Mouse (Mus musculus) adrenal gland, adult 18-20 months (tissue): ENCODE data around the gene Plpp7. TPM values are rescaled to one million over a fixed set of nuclear protein-coding genes. Genes with fewer than 3 reads are reported as not detected.
A peak's percentile ranks its signal among the peaks of the same experiment; 100 is the strongest.

Experiments used
- DNase-seq, 2 experiments: peaks; one replicate each; pipeline ENCODE4 v3.0.0; 2021 to 2022; ENCODE audit warnings: low spot score in 2 of 2
- total RNA-seq, 2 experiments: library from RNA; stranded (reverse); gene quantifications; 1 replicate in 1 of 2; 2 replicates in 1 of 2; pipeline ENCODE4 v1.2.3; 2021

The Plpp7 gene
- total RNA-seq, 2 experiments from 2014 or later: 5.4 to 6.6 TPM

DNA sequence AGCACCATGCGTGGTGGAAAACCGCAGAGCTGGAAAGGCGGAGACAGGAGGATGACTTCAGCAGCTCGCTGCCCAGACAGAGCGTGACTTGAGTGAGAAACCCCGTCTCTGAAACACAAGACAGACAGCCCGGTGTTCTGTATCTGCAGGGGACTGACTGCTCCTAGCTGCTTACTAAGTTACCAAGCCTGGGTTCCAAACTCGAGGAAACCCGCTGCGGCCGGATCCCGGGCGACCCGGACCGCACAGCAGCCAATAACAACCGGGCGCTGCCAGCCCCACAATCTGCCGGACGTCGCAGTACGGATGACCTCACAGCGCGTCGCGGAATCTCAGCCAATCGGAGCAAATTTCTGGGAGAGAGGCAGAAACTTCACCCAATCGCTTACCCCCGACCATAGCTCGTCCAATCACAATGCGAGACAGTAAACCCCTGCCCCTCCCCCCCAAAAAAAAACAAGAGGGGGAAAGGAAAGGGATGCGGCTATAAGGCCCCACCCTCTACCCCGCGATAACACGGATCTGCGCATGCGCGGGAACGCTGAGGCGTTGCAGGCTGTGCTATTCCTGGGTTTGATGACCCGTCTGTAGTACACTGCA is 42.4 kb downstream of the Plpp7 start:
- peak; percentile 94 to 95 for DNase-seq

DNA sequence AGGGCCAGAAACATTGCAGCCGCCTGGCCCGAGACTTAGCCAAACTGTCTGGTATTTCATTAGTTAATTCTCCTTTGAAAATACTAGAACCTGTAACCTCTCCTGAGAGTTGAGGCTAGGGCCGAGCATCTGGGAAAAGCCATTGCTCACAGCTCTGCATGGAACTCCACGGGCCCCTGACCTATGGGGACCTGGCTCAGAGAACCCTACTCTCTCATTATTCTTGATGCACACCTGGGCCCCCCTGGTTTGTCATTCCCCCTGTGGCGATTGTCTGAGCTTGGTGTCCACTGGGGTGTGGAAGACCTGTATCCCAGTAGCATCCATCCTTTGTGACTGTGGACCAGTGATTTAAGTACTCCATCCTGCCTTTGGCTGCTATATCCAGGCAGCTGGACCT is 44.0 kb downstream of the Plpp7 start:
- DNase-seq: no peak

GRCm38 (mm10) chr2:32140498-32140934 is 45.2 kb downstream of the Plpp7 start:
- DNase-seq: no peak

DNA sequence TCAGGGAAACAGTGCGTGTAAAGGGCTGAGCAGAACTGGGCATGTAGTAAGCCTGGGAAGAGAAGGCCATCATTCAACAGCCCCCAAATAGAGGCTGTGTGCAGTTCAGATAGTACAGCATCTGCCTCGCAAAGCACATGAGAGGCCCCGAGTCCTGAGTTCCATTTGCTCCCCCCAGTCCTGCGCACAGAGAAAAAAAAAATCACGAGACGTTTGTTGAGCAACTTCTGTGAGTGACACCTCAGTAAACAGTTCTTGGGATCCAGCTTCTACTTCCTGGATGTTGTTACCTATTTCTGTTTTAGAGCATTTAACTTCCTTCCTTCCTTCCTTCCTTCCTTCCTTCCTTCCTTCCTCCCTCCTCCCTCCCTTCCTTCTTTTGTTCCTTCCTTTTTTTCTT is 46.3 kb downstream of the Plpp7 start:
- no peak for DNase-seq

DNA sequence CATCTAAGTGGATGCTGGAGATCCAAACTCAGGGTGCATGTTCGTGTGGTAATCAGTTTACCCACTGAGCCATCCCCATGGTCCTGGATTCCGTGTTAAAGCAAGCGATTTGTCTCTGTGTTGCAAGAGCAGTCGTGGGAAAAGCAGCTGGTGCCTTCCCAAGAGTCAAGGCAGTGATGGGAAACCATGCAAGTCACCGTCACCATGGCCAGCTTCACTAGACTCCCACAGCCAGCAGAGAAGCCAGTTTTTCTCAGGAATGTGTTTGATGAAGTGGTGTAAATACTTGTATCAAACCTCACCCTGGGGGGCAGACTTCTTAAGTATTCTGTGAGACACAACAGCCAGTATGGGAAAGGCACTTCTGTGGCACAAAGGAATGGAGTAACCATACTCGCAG is 47.0 kb downstream of the Plpp7 start:
- no peak for DNase-seq

DNA sequence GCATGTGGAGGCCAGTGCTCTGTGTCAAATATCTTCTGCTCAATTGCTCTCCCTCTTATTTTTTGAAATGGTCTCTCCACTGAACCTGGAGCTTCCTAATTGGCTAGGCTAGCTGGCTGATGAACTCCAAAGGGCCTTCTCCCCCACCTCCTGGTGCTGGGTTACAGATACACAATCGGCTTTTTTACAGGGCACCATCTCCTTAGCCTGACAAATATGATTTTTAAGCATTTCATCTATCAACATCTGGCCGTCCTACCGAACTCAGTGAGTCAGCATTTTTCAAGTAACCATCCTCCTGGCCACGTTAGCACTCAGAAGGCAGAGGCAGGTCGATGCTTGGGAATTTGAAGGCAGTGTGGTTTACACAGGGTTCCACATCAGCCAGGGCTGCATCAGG is 49.3 kb downstream of the Plpp7 start:
- DNase-seq: no peak

- DNase-seq: no peak
These were observed 51.4 kb downstream of the Plpp7 start for GRCm38 (mm10) chr2:32146617-32147162.

- no peak for DNase-seq
These were observed 54.8 kb downstream of the Plpp7 start for GRCm38 (mm10) chr2:32150135-32150534.

- no peak for DNase-seq
These were observed 55.2 kb downstream of the Plpp7 start for GRCm38 (mm10) chr2:32150562-32150923.

DNA sequence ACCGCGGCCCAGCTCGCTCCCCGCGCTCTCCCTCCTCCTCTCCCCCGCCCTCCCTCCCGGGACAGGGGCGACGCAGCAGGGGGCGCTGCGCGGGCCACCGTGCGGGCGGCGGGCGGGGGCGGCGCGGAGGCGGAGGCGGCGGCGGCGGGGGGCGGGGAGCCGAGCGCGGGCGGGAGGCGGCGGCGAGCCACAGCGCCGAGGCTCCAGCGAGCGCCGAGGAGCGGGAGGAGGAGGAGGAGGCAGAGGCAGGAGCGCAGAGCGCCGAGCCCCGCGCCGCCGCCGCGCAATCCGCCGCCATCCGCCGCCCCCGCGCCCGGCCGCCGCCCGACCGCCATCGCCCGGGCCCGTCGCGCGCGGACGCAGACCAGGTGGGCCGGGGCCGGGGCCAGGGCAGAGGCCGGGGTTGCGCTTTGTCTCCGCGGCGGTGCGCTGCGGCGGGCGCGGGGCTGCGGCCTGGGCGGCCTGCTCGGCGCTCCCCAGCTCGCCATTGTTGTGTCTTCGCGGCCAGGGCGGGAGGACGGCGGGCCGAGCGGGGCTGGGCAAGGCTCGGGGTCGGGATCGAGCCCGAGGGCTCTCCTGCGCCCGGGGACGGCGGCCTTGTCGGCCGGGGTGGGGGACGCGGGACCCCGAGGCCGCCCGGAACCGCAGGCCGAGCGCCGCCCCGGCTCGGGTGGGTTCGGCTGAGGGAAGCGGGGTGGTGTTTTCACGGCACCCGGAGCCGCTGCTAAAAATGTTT is 55.8 kb downstream of the Plpp7 start, which contains the start of gene Prrc2b:
Gene Prrc2b (plus strand): TSS at position 159 of the 736 bp plus-strand sequence.
- peak; percentile 71 to 82 for DNase-seq

GRCm38 (mm10) chr2:32151660-32152366 is 56.5 kb downstream of the Plpp7 start:
- DNase-seq: no peak

- no peak for DNase-seq
These were observed 57.2 kb downstream of the Plpp7 start for GRCm38 (mm10) chr2:32152367-32153034.

DNA sequence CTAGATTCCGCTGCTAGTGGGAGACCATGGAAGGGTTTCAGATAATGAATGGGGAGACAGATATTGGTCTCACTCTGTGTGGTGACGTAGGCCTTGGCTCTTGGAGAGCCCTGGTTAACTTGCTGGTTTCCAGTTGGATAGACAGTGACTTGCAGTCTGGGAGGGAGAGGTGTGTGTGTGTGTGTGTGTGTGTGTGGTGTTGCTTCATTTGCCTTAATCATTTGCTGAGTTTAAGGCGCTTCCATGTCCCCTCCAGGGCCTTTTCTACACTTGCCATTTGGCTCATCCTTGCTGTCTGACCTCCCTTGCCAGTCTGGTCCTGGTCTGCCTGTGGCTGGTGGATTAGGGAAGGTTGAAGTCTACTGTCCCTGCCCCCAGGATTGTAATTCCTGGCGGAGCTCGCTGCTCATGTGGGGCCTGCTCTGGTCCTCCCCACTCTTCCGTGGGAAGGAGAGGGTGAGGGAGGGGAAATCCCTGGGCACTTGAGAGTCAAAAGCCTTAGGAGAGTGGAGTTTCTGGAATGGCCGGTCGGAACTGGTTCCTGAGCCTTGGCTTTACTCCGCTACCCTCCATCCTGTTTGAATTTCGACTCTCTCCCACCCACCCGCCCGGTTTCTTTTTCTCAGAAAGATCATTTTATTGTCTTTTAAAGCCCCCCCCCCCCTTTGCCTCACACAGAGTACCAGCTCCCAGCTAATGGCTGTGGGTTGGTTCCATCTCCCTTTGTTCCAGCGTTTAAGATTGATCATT is 57.9 kb downstream of the Plpp7 start:
- no peak for DNase-seq

GRCm38 (mm10) chr2:32153791-32154119 is 58.4 kb downstream of the Plpp7 start:
- DNase-seq: no peak

DNA sequence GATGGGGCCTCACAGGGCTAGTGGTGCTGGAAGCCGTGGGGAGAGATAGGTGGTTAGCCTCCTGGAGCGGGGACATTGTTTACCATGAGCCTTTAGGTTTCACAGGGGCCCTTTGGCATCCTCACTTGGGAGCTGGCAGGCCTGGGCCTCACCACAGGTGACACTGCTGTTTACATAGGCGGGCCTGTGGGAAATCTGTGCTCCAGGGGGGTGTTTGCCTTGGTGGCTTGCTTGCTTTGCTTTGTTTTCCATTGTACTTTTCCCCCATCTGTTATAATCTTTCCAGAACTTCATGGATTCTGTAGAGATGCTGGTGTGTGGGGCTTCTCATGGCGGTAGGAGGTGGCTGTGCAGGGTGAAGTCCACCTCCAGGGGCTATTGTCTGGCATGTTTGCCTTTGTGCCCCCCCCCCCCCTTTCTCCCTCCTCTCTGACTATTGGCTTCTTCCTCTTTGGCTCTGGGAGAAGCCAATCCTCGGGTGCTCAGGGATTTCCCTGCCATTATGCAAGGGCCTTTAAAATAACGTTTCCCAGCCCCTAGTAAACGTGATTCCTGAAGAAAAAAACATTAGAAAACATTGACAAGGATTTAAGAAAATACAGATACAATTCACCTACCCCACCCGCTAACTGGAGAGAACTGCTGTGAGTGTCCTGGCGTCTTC is 59.1 kb downstream of the Plpp7 start:
- DNase-seq: no peak

- no peak for DNase-seq
These were observed 59.7 kb downstream of the Plpp7 start for GRCm38 (mm10) chr2:32154998-32155541.

- no peak for DNase-seq
These were observed 60.3 kb downstream of the Plpp7 start for GRCm38 (mm10) chr2:32155614-32156013.

- DNase-seq: no peak
These were observed 61.3 kb downstream of the Plpp7 start for GRCm38 (mm10) chr2:32156645-32157044.

GRCm38 (mm10) chr2:32157328-32157727 is 62.0 kb downstream of the Plpp7 start:
- DNase-seq: no peak
